Mouse (Mus musculus) heart, adult 2 months (tissue): ENCODE measurements at regions not wholly inside any gene's neighbourhood (a gene's known extent, or its start where the extent isn't known, plus 50 kb on each side); places are given as distances from the start of the nearest gene placed in this dataset.
A peak's percentile ranks its signal among the peaks of the same experiment; 100 is the strongest.

Source experiments
- DNase-seq, 2 experiments: peaks; one replicate each; pipeline ENCODE4 v3.0.0; 2021
- H3K27ac ChIP-seq: fragments of 200-600 bp; 2 replicates; pipeline ENCODE4 v1.8.1; 2022
- H3K27me3 ChIP-seq: fragments of 200-500 bp; 2 replicates; pipeline ENCODE4 v1.6.1; 2012; ENCODE audit warnings: mild to moderate bottlenecking, low read length, inconsistent platforms, mixed read lengths; ENCODE audit not compliant: control insufficient read depth, insufficient read depth
- H3K36me3 ChIP-seq: fragments of 200-500 bp; 2 replicates; pipeline ENCODE4 v1.6.1; 2012; ENCODE audit warnings: low read length, inconsistent platforms; ENCODE audit not compliant: control insufficient read depth, insufficient read depth
- H3K4me1 ChIP-seq: fragments of 200-500 bp; 2 replicates; pipeline ENCODE4 v1.6.1; 2011; ENCODE audit warnings: low read length; ENCODE audit not compliant: control insufficient read depth, insufficient read depth
- H3K4me3 ChIP-seq: fragments of 200-600 bp; 2 replicates; pipeline ENCODE4 v1.8.1; 2022
- H3K79me2 ChIP-seq: fragments of 200-500 bp; replicated peaks from 2 replicates; pipeline ENCODE4 v1.6.1; 2012; ENCODE audit warnings: mild to moderate bottlenecking, inconsistent platforms, low read length, moderate library complexity, mixed read lengths; ENCODE audit not compliant: control insufficient read depth, insufficient read depth
- H3K9ac ChIP-seq: fragments of 200-500 bp; 2 replicates; pipeline ENCODE4 v1.6.1; 2012; ENCODE audit warnings: low read depth, mild to moderate bottlenecking, control low read depth, inconsistent platforms, low read length, mixed read lengths
- CTCF ChIP-seq: fragments of 200-600 bp; IDR thresholded peaks from 2 replicates; pipeline ENCODE4 v1.8.1; 2022; ENCODE audit warnings: antibody characterized with exemption, mild to moderate bottlenecking, moderate library complexity
- EP300 ChIP-seq: fragments of 200-500 bp; IDR thresholded peaks from 2 replicates; pipeline ENCODE4 v1.6.1; 2011; ENCODE audit warnings: low read depth, low read length, control low read depth; ENCODE audit not compliant: insufficient read depth
- POLR2A ChIP-seq: fragments of 200-500 bp; IDR thresholded peaks from 2 replicates; pipeline ENCODE4 v1.6.1; 2011; ENCODE audit warnings: mild to moderate bottlenecking, low read depth, low read length, control low read depth; ENCODE audit not compliant: insufficient read depth
- WGBS: fragments of 180-500 bp; shearing (Covaris S2); methylation state at CpG from one replicate; pipeline ENCODE4 v1.1.7; 2018; 5-methylcytosine and 5-hydroxymethylcytosine counted together
- intact Hi-C: fragments of 180-260 bp; cut with DNase I; formaldehyde crosslinking; loops from one replicate; pipeline ENCODE4 v1.15.1; 2025

DNA sequence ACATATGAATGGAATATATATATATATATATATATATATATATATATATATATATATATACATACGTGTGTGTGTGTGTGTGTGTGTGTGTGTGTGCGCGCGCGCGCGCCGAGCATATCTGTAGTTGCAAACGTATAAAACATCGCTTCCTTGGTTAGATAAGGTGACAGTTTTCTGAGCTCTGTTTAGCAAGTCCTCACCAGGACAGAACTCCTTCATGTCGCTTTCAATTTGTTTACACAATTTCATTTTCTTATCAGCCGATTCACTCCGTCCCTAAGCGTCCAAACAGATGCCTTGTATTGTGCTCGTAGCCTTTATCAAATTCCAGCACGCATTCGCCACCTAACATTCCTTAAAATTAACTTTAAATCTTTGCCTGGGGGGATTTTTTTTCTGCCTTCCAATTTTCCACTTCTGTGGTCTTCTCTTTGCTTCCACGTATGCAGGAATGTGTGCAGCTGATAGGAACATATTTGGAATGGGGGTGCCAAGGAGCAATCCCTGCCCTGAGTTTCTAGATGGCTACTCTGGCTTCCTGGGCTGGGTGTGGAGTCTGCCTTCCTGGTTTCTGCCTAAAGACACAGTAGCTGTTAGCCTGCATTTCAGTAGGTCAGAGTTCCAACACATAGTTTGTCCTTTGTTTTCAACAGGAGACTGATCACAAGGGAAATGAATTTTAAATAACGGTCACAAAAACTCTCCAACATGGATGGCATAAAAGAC, 575.7 kb downstream of the Robo2 start:
- H3K27ac ChIP-seq = no peak overlapping the region
- 0 out of 2 replicates have a peak overlapping the region, but pooled peaks have one; percentile 7 for H3K4me3 ChIP-seq

DNA sequence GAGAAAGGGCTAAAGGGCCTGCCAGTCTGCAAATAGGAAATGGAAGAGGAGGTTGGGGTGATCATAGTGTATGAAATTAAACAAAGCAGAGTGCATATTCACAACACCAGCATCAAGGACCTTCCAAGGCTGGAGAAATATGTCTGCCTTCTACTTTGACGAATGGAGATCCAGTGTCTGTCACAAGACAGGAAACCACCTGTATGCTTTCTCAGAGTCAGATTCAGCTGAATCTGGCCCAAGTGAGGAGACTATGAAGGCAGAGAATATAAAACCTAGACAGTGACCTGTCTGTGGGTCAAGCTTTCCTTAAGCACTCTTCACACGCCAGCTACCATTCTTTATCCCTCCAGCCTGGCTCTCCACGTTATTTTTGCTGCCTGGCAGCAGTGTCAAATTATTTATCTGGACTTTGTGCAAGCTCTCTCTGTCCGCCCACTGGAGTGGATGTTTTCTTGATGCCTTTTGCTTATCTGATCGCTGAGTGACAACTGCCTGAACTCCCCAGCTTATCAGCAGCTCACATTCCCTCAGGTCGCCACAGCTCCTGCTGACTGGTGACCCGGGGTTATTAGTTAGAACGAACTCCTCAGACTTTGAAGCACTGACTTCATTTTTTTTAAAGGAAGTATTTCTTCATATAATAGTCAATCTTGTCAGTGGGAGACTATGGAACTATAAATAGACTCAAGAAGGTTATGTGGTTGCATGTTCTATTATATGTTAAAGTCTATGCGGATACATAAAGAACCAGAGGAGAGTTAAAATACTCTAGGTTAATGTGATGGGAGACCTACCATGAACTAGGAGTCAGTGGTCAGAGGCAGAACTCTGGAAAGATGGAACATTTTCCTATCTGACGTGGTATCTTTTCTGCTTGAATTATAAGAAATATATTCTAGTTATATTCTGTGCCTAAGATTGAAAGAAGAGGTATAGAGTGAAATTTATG, 590.0 kb downstream of the Robo2 start:
- no peaks in the 10 kb centered on the region for H3K36me3 ChIP-seq
- intact Hi-C loops = no loop called here
- H3K4me1 ChIP-seq = no peaks in the 10 kb centered on the region
- no peaks in the 10 kb centered on the region for H3K27me3 ChIP-seq
- TF ChIP-seq CTCF = no peak
- no peak for TF ChIP-seq POLR2A
- TF ChIP-seq EP300 = no peak
- H3K9ac ChIP-seq = no peak overlapping the region
- WGBS = 28% methylated on average over 10 of the region's 10 CpGs
- no peaks in the 10 kb centered on the region for H3K79me2 ChIP-seq
- H3K27ac ChIP-seq = no peak overlapping the region
- no peak for DNase-seq
- no peak overlapping the region for H3K4me3 ChIP-seq

More for the DNA sequence above, 575.7 kb downstream of the Robo2 start:
- H3K79me2 ChIP-seq = no peaks in the 10 kb centered on the region
- TF ChIP-seq CTCF (no peak), EP300 (no peak), POLR2A (no peak)
- intact Hi-C loops = no loop called here
- WGBS = 31% methylated on average over 19 of the region's 19 CpGs
- no peaks in the 10 kb centered on the region for H3K4me1 ChIP-seq
- H3K27me3 ChIP-seq = no peaks in the 10 kb centered on the region
- H3K36me3 ChIP-seq = no peaks in the 10 kb centered on the region
- DNase-seq = peak in 1 of 2 experiments; percentile 13
- no peak overlapping the region for H3K9ac ChIP-seq

DNA sequence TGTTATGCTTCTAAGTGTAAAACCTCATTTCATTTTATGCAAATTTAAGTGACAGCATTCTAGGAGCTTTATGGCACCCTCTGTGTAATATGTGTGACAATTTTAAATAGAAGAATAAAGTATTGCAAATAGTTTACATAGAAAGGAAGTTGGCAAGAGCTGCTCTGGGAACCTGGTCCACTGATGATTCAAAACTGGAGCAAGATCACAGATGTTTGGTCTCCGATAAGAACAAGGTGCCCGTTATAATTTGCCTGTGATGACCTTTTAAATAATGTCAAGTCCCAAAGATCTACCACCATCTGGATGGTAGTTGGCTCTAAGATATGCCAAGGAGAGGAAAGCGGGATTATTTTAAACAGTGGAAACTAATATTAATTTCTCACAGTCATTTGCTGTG, 607.1 kb downstream of the Robo2 start:
- 72% methylated on average over 3 of the region's 3 CpGs for WGBS
- Histone ChIP-seq H3K9ac (no peak overlapping the region), H3K4me1 (no peaks in the 10 kb centered on the region), H3K36me3 (no peaks in the 10 kb centered on the region), H3K4me3 (no peak overlapping the region), H3K27me3 (no peaks in the 10 kb centered on the region), H3K79me2 (no peaks in the 10 kb centered on the region), H3K27ac (no peak overlapping the region)
- intact Hi-C loops = no loop called here
- DNase-seq = no peak
- TF ChIP-seq CTCF = no peak
- no peak for TF ChIP-seq EP300
- TF ChIP-seq POLR2A = no peak

DNA sequence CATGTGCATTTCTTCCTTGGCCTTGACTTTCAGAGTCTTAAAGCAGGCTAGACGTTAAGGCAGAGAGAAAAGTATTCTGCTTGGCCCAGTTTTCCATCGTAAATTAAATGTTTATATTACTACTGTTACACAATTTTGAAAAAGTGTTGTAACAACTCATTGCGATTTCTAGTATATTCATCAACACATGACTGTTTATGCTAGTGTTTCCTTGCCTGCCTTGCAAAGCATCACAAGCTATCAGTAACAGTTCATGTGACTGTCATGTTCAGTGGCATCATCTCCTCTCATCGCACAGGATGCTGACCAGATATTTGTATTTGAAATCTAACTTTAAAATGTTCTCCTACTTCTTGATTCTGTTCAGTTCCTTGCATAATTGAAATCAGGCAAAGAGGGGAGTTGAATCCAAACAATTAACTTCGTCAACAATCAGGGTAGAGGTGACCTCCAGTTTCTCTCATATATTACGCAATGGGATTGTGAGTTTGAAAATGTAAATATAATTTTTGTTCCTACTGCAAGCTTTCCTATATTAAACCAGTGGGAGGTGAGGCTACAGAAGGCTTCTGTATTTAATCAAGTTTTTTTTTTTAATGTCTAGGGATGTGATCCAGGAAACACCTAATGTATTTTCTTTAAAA, 615.0 kb downstream of the Robo2 start:
- no peaks in the 10 kb centered on the region for H3K27me3 ChIP-seq
- TF ChIP-seq EP300 = no peak
- no peak for TF ChIP-seq CTCF
- no peak for TF ChIP-seq POLR2A
- 90% methylated on average over 6 of the region's 6 CpGs for WGBS
- intact Hi-C loops = no loop called here
- H3K36me3 ChIP-seq = no peaks in the 10 kb centered on the region
- no peak overlapping the region for H3K9ac ChIP-seq
- no peak overlapping the region for H3K27ac ChIP-seq
- no peaks in the 10 kb centered on the region for H3K79me2 ChIP-seq
- H3K4me3 ChIP-seq = no peak overlapping the region
- no peaks in the 10 kb centered on the region for H3K4me1 ChIP-seq
- DNase-seq = no peak

DNA sequence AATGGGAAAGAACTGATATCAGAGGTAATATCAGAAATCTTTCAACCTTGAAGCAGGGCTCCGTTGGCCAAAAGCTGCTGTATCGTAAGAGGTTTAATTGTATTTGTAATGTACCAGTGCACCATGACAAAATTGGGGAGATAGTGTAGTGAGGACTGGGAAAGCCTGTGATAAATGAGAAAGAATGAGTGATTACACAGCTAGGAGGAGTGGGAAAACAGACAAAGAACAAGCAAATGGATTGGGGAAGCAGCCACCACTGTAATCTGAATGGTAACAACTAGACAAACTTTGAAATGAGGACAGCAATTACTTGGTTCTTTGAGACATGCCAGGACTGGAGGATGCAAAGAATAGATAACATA, 626.6 kb downstream of the Robo2 start:
- Histone ChIP-seq H3K79me2 (no peaks in the 10 kb centered on the region), H3K27ac (no peak overlapping the region), H3K4me3 (no peak overlapping the region), H3K4me1 (no peaks in the 10 kb centered on the region), H3K36me3 (no peaks in the 10 kb centered on the region), H3K27me3 (no peaks in the 10 kb centered on the region), H3K9ac (no peak overlapping the region)
- intact Hi-C loops = no loop called here
- TF ChIP-seq EP300 (no peak), CTCF (no peak), POLR2A (no peak)
- 87% methylated on average over 2 of the region's 2 CpGs for whole genome bisulfite sequencing
- DNase-seq = no peak

DNA sequence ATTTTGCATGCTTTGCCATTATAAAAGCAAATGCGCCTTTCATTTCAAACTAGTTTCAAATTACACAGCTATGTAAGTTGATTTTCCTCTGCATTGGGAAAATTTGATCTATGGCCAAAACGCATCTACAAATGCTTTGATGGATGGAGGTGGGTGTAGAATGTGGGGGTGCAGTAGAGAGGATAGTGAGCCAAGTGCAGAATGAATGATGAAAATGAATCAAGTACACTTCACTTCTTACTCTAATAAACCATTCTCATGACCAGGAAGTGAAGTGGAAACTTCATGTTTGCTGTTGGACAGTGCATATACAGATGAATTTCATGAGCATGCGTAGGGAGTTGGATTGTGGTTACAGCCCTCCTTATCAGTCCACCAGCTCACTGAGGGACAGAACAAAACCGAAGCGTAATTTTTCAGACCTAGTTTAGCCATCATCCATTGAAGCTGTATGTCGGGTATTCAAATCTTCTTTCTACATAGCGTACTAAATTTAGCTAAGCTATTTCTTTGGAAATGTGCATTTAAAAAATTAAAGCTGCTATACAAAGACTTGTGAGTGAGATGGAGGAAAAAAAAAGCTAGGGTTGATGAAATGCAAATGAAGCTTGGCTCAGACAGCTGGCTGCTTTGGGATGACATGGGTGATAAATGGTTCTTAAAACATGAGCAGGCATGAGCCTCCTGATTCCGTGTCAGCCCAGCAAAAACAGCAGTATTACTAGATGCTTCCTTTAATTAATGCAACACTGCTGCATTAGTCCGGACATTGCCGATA, 627.1 kb downstream of the Robo2 start:
- H3K79me2 ChIP-seq = no peaks in the 10 kb centered on the region
- no peaks in the 10 kb centered on the region for H3K27me3 ChIP-seq
- no peak for DNase-seq
- no peak overlapping the region for H3K4me3 ChIP-seq
- H3K36me3 ChIP-seq = no peaks in the 10 kb centered on the region
- intact Hi-C loops = no loop called here
- no peak overlapping the region for H3K27ac ChIP-seq
- 80% methylated on average over 10 of the region's 10 CpGs for WGBS
- H3K9ac ChIP-seq = no peak overlapping the region
- TF ChIP-seq EP300 (no peak), CTCF (no peak), POLR2A (no peak)
- H3K4me1 ChIP-seq = no peaks in the 10 kb centered on the region
